Mouse (Mus musculus) lung, adult 2 months (tissue): Measurements from ENCODE around the gene Cdh26. TPM values are rescaled to one million over a fixed set of nuclear protein-coding genes. Genes with fewer than 3 reads are reported as not detected.

Source experiments
- DNase-seq: peaks from one replicate; pipeline ENCODE4 v3.0.0; 2022
- H3K4me1 ChIP-seq: fragments of 200-500 bp; 2 replicates; pipeline ENCODE4 v1.6.1; 2011; ENCODE audit warnings: low read length; ENCODE audit not compliant: control insufficient read depth, insufficient read depth
- H3K4me3 ChIP-seq: fragments of 200-500 bp; replicated peaks from 2 replicates; pipeline ENCODE3; 2011; ENCODE audit warnings: low read depth, mild to moderate bottlenecking, control low read depth, low read length; ENCODE audit errors: extremely low read depth
- CTCF ChIP-seq: fragments of 200-500 bp; IDR thresholded peaks from 2 replicates; pipeline ENCODE4 v1.5.1; 2011; ENCODE audit warnings: mild to moderate bottlenecking, low read length, control low read depth; ENCODE audit not compliant: insufficient read depth
- POLR2A ChIP-seq: fragments of 200-500 bp; IDR thresholded peaks from 2 replicates; pipeline ENCODE4 v1.6.1; 2011; ENCODE audit warnings: low read depth, mild to moderate bottlenecking, control low read depth, low read length, borderline replicate concordance; ENCODE audit errors: extremely low read depth
- WGBS: fragments of 180-500 bp; shearing (Covaris S2); methylation state at CpG from one replicate; pipeline ENCODE4 v1.1.7; 2018; 5-methylcytosine and 5-hydroxymethylcytosine counted together
- polyA plus RNA-seq: library from polyadenylated mRNA; depleted of rRNA; stranded (reverse); fragments of >200 nt; gene quantifications from 2 replicates; pipeline ENCODE4 v1.2.3, GENCODE M21; 2012

The Cdh26 gene
- polyA plus RNA-seq, 1 experiment: 0.50 TPM

- Histone ChIP-seq H3K4me3 (no peak overlapping the region), H3K4me1 (no peaks in the 10 kb centered on the region)
- TF ChIP-seq POLR2A (no peak), CTCF (no peak)
- no peak for DNase-seq
- WGBS: 51% methylated on average over 2 of the region's 2 CpGs
Observed at GRCm38 (mm10) chr2:178477228-178477627, 46.9 kb downstream of the Cdh26 start.

- WGBS: 71% methylated on average over 2 of the region's 2 CpGs
- DNase-seq: no peak
- H3K4me3 ChIP-seq: no peak overlapping the region
- no peaks in the 10 kb centered on the region for H3K4me1 ChIP-seq
- TF ChIP-seq CTCF: no peak
- no peak for TF ChIP-seq POLR2A
Observed at GRCm38 (mm10) chr2:178479011-178479410, 48.7 kb downstream of the Cdh26 start.

GRCm38 (mm10) chr2:178480932-178481331 is 50.6 kb downstream of the Cdh26 start:
- Histone ChIP-seq H3K4me3 (no peak overlapping the region), H3K4me1 (no peaks in the 10 kb centered on the region)
- no peak for TF ChIP-seq CTCF
- no peak for TF ChIP-seq POLR2A
- 58% methylated on average over 2 of the region's 2 CpGs for WGBS
- no peak for DNase-seq

- no peak overlapping the region for H3K4me3 ChIP-seq
- H3K4me1 ChIP-seq: no peaks in the 10 kb centered on the region
- no peak for DNase-seq
- TF ChIP-seq POLR2A (no peak), CTCF (no peak)
- WGBS: 51% methylated on average over 10 of the region's 10 CpGs
Observed at GRCm38 (mm10) chr2:178483462-178483861, 53.1 kb downstream of the Cdh26 start.

GRCm38 (mm10) chr2:178488276-178488675 is 57.9 kb downstream of the Cdh26 start:
- no peaks in the 10 kb centered on the region for H3K4me1 ChIP-seq
- no peak for DNase-seq
- TF ChIP-seq CTCF: no peak
- TF ChIP-seq POLR2A: no peak
- WGBS: 54% methylated on average over 4 of the region's 4 CpGs
- H3K4me3 ChIP-seq: no peak overlapping the region

- no peaks in the 10 kb centered on the region for H3K4me1 ChIP-seq
- WGBS: 70% methylated on average over 9 of the region's 9 CpGs
- TF ChIP-seq POLR2A (no peak), CTCF (no peak)
- no peak overlapping the region for H3K4me3 ChIP-seq
- no peak for DNase-seq
Observed at GRCm38 (mm10) chr2:178490245-178490920, 60.1 kb downstream of the Cdh26 start.

GRCm38 (mm10) chr2:178494066-178494465 is 63.7 kb downstream of the Cdh26 start:
- DNase-seq: no peak
- TF ChIP-seq POLR2A (no peak), CTCF (no peak)
- Histone ChIP-seq H3K4me1 (no peaks in the 10 kb centered on the region), H3K4me3 (no peak overlapping the region)
- WGBS: 66% methylated on average over 11 of the region's 11 CpGs

GRCm38 (mm10) chr2:178495816-178496215 is 65.5 kb downstream of the Cdh26 start:
- Histone ChIP-seq H3K4me1 (no peaks in the 10 kb centered on the region), H3K4me3 (no peak overlapping the region)
- DNase-seq: no peak
- 88% methylated on average over 2 of the region's 2 CpGs for WGBS
- TF ChIP-seq POLR2A (no peak), CTCF (no peak)

- no peak for DNase-seq
- Histone ChIP-seq H3K4me3 (no peak overlapping the region), H3K4me1 (no peaks in the 10 kb centered on the region)
- TF ChIP-seq CTCF (no peak), POLR2A (no peak)
- WGBS: 50% methylated on average over 1 of the region's 1 CpGs
Observed at GRCm38 (mm10) chr2:178497900-178498299, 67.6 kb downstream of the Cdh26 start.

- Histone ChIP-seq H3K4me1 (no peaks in the 10 kb centered on the region), H3K4me3 (no peak overlapping the region)
- 37% methylated on average over 5 of the region's 5 CpGs for WGBS
- no peak for TF ChIP-seq CTCF
- TF ChIP-seq POLR2A: no peak
- DNase-seq: peak; percentile 30
Observed at GRCm38 (mm10) chr2:178498409-178498808, 68.1 kb downstream of the Cdh26 start.
